Mouse (Mus musculus): ENCODE measurements around the gene Ssh3.

GRCm38 (mm10) chr19:4301735-4302651, 33.0 kb upstream of the Ssh3 start:
- TF ChIP-seq CTCF (IDR thresholded peaks at IDR 0.05; ENCODE audit: low read depth, low read length) (no peak), GATA2 (IDR thresholded peaks at IDR 0.05; ENCODE audit: borderline replicate concordance, low read depth, low read length) (no peak)
